Mouse (Mus musculus) NIH3T3 (cell line): ENCODE results near the gene Pax5.

ENCODE experiments used
- DNase-seq: peaks from one replicate; pipeline ENCODE4 v3.0.0-alpha.2; 2012; ENCODE audit warnings: low read depth

Gene Pax5

DNA sequence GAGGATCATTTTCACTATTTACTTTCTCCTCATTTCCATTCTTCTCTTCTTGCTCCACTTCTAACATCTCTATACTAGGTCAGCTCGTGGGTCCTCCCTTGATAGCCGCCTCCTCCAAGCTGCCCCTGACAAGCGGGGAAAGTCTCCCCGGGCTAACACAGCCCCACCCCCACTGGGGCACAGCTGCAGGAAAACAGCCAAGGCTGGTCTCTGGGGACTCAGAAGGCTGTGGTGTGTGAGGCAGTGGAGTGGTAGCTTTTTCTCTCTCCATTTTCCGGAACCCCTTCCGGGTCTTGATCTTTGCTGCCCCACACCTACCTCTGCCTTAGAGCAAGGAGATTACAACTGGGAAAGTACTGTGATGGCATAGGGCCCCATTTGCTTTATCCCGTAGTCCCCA lies 4.3 kb downstream of the Pax5 start:
- no peak for DNase-seq

DNA sequence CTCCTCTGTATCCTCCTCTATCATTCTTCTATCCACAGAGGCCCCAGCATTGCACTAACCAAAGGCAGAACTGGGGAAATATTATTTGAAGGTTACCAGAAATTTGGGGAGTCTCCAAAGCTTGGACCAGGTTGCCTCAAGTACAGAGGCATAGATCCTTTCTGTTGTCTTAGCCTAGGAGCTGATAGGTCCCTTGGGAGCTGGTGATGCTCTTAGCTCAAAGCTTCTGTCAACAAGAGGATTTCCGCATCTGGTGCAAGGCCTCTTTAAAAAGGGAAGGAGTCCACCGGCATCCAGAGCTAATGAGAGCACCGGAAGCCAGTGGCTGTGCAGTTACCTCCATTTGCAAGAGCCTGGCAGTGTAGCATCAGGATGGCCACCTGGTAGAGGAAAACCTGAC lies 5.1 kb downstream of the Pax5 start:
- no peak for DNase-seq

DNA sequence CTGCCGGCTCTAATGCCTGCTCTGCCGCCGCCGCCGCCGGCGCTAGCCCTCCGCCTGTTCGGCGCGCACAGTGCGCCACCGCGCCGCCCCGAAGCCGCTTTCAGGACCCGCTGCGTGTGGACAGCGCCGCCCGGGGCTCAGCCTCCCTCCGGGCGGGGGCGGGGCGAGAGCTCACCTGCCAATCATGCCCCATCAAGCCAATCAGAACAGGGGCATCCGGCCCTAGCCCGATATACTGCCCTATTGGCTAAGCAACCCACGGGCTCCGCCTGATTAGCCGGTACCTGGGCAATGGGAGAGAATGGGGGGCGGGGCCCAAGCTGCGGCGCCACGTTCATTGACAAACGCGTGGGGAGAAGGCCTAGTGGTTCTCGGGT lies 5.9 kb downstream of the Pax5 start:
- no peak for DNase-seq

DNA sequence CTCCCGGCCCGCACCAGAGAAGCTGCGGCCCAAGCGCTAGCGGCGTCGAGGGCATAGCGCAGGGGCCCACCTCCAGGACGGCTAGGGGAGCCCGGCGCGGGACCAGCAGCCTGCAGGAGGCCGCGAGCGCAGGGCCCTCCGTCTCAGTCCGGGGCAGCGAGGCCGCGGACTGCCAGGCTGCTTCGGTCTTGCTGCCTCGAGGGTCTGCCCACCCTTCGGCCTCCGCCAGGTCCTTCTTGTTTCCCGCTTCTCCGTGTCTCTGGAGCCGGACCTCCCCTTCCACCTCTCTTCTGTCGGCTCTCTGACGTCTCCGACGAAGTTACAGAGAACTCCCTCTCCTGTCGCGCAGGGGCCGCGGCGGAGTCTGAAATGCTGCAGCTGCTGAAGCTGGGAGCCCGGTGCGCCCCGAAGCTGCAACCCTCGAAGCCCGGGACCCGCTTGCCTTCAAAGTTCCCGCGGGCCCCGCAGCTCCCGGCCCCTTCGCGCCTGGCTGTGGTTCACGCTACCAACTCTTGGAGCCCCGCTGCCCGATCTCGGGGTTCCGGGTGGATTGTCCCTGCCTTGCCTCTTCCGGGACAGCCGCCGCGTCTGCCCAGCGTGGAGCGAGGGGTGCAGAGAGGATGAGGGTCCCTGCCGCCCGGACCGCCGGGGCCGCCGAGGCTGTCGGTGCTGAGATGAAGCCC lies 6.5 kb downstream of the Pax5 start:
- no peak for DNase-seq

DNA sequence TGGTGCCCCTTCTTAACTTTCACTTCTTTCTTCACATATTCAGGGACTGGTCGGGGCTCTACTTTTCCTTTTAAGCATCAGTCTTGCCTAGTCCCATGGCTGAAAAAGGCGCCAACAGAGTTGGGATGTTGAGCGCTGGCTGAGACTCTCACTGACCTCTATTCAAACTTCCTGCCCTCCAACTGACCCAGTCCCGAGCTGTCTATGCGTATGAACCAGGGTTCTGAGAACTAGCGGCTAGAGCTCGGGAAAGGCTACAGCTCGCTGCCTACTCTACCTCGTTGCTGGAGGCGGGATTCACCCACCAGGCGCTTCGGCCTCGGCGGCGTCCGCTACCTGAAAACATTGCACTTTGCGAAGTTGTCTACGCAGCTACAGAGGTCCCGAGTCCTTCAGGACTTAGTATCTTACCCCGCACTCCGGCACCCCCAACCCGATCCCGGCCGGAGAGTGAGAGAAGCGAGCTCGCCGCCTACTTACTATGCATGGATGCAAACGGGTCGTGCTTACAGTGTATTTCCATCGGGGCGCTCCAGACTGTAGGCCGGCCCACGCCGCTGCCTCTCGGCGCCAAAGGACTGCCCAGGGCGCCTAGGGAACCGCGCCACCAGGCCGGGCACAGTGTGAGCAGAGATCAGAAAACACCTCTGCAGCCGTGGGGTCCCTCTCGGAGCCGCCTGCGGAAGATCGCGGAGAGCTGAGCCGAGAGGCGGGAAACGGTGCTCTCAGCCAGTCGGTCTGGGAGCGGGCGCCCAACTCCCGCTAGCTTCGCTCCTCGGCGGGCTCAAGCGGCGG lies 7.2 kb downstream of the Pax5 start:
- no peak for DNase-seq

DNA sequence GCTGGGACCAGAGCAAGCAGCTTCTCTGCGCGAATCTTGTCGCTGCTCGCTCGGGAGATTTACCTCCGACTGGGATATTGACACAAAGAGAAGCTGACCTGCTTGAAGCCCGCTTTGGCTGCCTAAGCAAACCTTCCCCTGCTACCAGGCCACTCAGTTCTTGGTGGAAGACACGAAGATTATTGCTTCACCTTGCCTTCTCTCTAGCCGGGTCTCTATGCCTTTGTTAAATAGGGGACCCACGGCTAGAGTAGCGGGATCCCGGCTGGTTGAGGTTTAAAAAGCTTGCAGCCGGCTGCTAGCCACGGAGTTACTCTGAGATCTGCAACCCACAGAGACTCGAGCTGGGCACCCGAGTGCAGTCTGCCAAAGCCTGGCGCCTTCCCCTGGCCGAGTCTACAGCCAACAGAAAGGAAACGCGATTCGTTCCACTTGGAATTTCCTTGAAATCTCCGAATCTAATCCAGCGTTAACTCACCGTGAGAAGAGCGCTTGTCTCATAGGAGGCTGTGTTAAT lies 8.2 kb downstream of the Pax5 start:
- no peak for DNase-seq

DNA sequence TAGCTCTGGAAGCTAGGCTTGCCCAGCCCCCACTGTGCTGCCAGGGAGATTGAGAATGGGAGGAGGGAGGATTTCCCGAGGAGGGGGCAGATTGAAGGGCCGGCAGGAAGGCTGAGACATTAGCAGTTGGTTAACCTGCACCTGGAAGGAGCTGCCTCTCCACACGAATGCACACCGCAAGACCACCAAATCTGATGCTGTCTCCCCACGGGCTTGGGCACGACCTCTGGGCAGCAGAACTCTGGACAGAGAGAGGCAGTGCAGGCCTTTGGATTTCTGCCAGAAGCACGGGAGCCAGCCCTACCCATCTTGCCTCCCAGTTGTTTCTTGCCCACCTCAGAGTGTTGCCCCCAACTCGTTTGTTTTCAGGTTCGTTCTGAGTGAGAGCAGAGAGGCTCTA lies 8.8 kb downstream of the Pax5 start:
- DNase-seq: no peak

DNA sequence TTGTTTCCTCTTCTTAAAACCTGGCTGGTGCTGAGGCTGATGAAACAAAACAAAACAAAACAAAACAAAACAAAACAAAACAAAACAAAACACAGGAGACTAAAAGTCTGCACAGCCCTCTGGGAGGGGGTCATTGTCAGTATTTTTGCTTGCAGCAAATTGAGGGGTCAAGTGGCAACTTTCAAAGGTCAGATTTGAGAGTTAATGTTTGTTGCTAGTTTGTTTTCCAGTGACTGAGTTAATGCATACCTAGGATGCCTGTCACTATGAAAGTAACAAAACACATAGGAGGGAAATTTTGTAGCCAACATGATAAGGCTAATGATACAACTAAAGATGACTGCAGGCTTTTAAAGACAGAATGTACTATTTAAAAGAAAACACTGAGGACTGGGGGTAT lies 13.6 kb downstream of the Pax5 start:
- DNase-seq: no peak

DNA sequence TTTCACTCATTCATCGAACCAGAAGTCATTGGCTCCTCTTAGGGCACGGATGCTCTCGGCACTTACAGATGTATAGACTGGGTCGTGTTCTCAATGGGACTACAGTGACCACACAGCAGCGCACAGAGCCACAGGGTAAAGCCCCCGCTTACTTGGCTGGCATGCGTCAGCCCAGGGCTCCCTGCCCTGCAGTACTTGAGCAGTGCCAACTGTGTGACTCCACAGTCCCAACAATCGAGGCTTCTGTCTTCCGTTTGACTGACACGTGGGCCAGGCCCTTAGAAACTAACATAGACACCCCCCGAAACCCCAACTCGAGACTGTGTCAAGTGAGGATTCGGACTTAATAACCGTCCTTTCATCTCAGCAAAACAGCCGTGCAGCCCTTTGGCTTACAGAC lies 15.9 kb downstream of the Pax5 start:
- no peak for DNase-seq

DNA sequence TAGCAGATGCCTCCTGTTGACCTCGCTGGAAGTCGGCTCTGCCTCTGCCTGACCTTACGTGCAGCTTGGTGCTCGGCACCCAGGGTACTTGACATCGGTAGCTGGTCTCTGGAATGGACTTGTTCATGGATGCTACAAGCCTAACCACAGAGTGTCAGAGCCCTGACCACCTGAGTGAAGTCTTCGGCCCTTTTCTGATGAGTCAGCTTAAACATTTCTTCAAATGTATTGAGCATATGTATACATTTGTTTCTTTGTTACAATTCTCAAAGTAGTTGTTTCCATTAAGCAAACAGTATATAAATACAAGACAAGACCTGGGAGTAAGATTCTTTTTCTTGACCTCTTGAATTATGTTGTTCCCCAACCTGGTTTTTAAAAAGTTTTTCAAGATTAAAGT lies 24.7 kb downstream of the Pax5 start:
- DNase-seq: no peak

DNA sequence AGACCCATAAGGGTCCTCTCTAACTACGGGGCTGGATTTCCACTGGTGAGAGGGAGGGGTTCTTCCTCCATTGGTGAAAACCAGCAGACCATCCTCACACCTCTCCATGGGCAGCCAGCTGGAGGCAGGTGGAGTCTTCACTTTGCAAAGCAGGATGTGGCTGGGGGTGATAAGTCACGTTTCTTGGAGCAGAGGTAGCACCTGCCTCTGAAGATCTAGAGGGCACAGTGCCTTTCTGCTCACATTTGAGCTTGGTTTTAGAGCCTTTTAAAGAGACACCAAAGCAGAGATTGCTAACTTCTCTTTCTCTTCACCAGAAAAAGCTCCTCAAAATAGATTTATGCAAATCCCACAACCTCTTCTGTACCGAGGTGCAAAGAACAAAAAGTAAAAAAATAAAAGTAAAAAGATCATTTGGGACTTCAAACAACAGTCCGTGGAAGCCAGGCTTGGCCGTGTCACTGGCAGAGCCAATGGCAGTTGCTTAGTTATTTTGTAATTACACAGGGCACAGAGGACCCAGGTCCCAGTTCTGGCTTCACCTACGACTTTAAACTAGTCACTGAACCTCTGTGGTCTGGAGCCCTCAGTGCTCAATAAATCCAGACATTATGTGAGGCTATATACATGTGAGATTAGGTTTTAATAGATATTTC lies 29.9 kb downstream of the Pax5 start:
- no peak for DNase-seq

DNA sequence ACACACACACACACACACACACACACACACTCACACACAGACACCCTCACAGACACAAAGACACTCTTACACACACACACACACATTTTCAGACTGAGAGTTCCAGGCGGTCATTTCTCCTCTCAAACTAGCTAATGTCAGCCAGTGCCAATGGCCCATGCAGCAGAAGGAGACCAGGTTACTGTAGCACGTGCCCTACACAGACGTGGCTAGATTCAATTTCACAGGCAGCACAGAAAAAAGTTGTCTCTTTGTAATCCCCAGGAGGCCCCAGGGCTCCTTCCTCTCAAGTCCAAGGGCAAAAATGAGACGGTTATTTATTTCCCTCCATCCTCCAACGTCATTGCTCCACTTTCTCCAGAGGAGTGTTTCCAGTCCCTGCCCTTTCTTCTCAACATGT lies 31.6 kb downstream of the Pax5 start:
- DNase-seq: no peak

DNA sequence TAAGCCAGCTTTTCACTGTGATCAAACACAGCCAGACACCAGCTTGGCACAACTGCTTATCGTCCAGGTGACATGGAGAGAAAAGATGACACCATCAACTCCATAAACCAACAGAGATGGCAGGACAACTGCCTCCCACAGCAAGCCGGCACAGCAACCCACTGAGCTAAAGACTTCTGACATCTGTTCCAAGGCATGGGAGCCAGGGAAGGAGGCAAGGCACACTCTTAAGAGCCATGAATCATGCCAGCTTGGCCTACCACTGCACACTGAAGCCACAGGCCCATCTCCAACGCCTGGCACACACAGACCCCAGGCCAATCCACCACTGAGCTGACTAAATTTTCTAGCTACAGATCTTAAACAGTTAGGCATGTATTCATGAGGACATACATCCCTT lies 32.3 kb downstream of the Pax5 start:
- no peak for DNase-seq

DNA sequence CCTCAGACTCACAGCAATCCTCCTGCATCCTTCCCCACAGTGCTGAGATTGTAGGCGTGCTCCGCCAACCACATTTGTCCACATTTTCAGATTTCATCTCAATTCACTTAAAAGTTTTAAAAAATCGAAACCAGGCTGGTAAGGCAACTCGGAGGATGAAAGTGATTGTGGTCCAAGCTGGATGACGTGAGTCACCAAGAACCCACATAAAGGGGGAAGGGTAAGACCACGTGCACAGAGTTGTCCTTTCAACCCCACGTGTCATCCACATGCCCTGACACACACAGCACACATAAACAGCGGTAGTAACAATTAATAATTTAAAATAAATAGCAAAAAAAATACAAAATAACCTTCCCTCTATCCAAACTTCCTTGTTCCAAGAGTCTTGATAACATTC lies 35.3 kb downstream of the Pax5 start:
- no peak for DNase-seq

DNA sequence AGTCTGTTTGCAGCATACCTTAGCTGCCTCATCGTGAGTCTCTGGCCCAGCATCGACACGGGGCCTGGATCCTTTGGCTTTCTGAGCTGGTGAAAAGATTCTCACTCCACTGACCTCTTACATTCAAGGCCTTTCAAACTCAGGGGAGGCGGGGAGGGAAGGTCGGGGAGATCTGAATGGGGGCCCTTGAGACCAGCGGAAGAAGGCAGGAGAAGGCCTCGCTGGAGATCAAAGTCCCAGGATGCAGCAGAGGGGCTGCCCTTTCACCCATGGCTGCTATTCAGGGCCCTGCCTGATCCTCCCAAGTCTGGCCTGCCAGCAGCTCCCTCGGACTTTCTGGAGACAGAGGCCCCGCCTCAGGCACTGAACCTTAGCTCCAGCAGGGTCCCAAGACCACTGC lies 36.6 kb downstream of the Pax5 start:
- DNase-seq: no peak

DNA sequence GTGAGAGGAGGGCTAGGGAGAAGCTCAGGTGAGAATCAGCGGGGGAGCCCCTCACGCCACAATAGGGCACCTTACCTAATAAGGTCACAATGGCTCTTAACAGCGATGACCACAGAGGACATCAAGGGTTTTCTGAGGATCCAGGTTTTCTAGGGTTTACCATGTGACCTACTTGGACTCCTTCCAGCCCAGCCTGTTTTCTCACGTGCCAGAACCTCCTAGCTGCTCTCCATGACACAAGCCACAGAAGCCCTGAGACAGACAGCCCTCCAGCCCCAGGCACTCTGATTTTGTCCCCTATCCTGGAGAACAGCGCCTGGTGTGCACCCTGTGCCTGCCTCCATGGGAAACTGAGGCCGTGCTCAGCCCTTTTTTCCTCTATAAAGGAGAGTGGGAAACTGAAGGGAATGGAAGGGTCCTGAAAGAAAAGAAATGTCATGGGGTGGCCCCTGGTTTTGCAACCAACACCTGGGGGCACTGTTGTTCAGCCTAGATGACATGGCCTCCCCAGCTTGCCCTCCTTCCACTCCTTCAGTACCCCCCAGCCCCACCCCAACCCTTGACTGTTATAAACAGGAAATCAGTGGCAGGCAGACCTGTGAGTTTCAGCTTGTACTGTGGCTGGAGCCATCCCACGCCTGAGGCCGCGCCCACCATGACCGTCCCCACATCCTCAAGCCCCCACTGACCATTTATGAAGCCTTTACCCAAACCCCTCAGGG lies 37.9 kb downstream of the Pax5 start:
- no peak for DNase-seq

DNA sequence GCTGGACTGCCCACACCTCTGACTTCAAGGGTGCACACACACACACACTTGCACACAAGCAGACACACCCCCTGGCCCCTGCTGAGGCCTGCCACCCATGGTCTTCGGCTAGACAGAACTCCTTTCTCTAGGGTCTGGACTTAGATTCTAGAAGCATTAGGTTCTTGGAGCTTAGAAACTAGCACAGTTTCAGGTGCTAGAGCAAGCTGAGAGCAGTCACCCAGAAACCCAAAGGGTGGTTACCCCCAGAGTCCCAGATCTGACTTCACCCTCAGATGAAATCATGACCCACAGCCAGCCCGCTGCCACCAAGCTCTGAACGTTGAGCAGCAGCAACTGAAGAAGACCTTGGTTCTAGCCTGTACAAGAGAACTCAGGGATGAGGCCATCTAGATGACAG lies 38.8 kb downstream of the Pax5 start:
- DNase-seq: no peak

DNA sequence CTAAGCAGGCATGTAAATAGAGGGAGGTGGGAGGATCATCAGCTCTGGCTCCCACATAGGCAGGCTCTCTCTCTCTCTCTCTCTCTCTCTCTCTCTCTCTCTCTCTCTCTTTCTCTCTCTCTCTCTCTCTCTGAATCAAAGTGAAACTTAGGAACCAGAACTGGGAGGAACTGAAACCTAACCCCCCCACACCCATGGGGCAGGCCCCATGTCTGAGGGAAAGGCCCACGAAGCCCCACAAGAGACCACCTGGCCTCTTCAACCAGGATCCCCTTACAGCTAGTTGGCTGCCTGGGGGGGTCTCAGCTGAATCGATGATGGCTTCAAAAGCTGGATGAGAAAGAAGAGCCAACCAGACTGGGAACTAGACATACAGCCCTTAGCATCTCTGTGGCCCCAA lies 39.3 kb downstream of the Pax5 start:
- DNase-seq: no peak

DNA sequence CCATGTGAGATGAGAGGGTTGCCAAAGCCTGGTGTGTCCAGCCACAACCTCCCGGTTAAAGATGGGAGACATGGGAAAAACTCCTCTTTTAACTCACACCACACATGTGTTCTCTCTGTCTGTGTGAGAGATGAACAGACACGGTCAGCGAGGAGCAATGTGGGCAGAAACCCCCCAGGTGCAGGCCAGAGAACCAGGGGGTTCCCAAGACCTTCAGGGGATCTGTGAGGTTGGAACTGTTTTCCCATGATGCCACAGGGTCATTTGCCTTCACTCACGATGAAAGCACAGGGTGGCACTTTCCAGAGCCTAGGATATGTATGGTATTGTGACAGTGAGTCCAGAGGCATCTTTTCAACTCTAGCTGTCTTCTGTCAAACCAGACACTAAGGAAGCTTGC lies 39.9 kb downstream of the Pax5 start:
- no peak for DNase-seq

DNA sequence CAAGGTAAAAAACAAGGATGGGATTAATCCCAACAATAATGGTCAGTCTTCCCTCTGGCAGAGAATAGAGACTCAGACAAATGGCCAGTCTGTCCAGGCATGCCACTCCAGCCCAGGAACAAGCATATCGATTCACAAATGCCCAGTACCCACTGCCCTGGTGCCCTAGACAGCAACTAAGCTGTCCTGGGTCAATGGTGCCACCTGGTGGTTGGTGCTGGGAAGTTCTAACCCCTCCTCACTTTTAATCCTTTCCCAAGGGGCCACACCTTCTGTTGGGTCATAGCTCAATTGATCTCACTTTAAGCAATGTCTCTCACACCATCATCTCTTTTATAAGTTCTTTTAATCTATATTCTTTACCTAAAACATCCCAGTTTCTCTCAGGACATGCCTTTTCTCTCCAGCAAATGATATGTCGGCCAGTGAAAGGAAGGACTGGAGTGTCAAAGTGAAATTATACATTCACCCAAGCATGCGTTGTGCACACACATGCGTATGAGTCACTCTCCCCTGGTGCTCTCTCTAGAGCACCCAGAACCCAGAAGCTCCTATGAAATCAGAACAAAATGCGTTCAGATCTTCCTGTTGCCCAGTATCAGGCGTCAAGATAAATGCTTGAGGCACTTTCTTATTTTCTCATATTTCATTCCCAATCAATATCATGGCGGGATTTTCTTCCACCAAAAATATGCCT lies 40.7 kb downstream of the Pax5 start:
- DNase-seq: peak; percentile 10

DNA sequence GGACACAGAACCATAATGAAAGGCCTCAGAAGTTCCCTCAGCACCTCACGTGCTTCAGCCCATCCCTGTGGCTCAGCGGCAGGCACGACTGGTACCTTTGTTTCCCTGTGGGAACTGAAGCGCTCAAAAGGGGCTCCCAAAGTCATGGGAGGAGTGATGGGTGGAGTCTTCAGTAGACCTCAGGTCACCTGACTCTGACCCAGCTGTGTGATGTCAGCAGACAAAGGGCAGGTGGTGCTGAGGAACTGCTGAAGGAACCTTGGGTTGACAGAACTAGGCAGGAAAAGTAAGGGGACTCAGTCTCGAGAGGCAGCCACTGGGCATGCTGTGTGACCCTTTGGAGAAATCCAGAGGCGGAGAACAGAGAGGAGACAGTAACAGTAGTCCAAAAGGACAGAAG lies 41.7 kb downstream of the Pax5 start:
- DNase-seq: no peak

DNA sequence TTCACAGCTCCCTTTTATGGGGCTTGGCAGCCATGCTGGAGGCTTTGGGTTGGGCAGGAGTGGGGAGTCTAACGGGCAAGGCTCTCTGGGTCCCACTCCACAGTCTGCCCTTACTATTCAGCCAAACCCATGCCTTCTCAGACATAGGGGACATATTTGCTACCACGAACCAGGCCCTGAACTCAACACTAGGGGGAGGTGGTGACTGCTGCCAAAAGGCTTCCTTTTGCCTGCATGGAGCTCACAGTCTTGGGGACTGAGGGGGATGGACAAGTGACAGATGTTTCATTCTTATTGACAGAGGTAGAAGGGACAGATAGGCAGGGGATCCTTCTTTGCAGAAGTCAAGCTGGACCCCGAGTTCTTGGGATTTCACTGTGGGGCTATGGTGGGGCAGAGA lies 42.1 kb downstream of the Pax5 start:
- no peak for DNase-seq
